Mouse (Mus musculus) stomach, embryonic 15.5 days (tissue): ENCODE results near the gene Cfap73. TPM values are rescaled to one million over a fixed set of nuclear protein-coding genes. Genes with fewer than 3 reads are reported as not detected.

Experiments used
- ATAC-seq: fragments of 200-750 bp; cut with Nextera tagmentation; 2 replicates; pipeline ENCODE4 v1.8.0; 2017; ENCODE audit warnings: low read depth, moderate number of reproducible peaks, moderate TSS enrichment; ENCODE audit not compliant: insufficient read depth, low FRiP score
- H3K27ac ChIP-seq: fragments of 300-500 bp; sonication (generic); 2 replicates; pipeline ENCODE4 v1.5.1; 2015; ENCODE audit warnings: mild to moderate bottlenecking, inconsistent platforms
- H3K27me3 ChIP-seq: fragments of 300-500 bp; sonication (generic); replicated peaks from 2 replicates; pipeline ENCODE4 v1.6.1; 2015; ENCODE audit warnings: inconsistent platforms
- H3K36me3 ChIP-seq: fragments of 300-500 bp; sonication (generic); 2 replicates; pipeline ENCODE4 v1.6.1; 2015; ENCODE audit warnings: inconsistent platforms
- H3K4me1 ChIP-seq: fragments of 300-500 bp; sonication (generic); 2 replicates; pipeline ENCODE4 v1.6.1; 2015; ENCODE audit warnings: inconsistent platforms
- H3K4me2 ChIP-seq: fragments of 300-500 bp; sonication (generic); 2 replicates; pipeline ENCODE4 v1.6.1; 2015; ENCODE audit warnings: mild to moderate bottlenecking, inconsistent platforms
- H3K4me3 ChIP-seq: fragments of 300-500 bp; sonication (generic); replicated peaks from 2 replicates; pipeline ENCODE4 v1.5.1; 2015; ENCODE audit warnings: inconsistent platforms
- H3K9ac ChIP-seq: fragments of 300-500 bp; sonication (generic); 2 replicates; pipeline ENCODE4 v1.6.1; 2015; ENCODE audit warnings: inconsistent platforms
- H3K9me3 ChIP-seq: fragments of 300-500 bp; sonication (generic); 2 replicates; pipeline ENCODE4 v1.6.1; 2016; ENCODE audit warnings: inconsistent platforms
- WGBS: fragments of 180-500 bp; shearing (Covaris S2); methylation state at CpG from one replicate; pipeline ENCODE4 v1.1.7; 2015; 5-methylcytosine and 5-hydroxymethylcytosine counted together
- polyA plus RNA-seq: library from polyadenylated mRNA; unstranded; fragments of >200 nt; fragmentation: Nextera tagmentation; extraction: Ambion mirVana; gene quantifications from 2 replicates; pipeline ENCODE4 v1.2.1, GENCODE M21; 2015

Gene Cfap73
- polyA plus RNA-seq, 1 experiment from 2014 or later = not detected

GRCm38 (mm10) chr5:120644227-120644626, 10.2 kb upstream of the Cfap73 start:
- ATAC-seq = no peak
- H3K27me3 ChIP-seq = peaks cover 16% of the 10 kb centered on the region
- 62% methylated on average over 3 of the region's 3 CpGs for WGBS
- H3K4me1 ChIP-seq = peaks cover 10% of the 10 kb centered on the region
- H3K27ac ChIP-seq = no peak overlapping the region
- no peak overlapping the region for H3K9ac ChIP-seq
- no peak overlapping the region for H3K4me2 ChIP-seq
- H3K9me3 ChIP-seq = no peaks in the 10 kb centered on the region
- no peaks in the 10 kb centered on the region for H3K36me3 ChIP-seq
- H3K4me3 ChIP-seq = no peak overlapping the region

- 62% methylated on average over 14 of the region's 14 CpGs for WGBS
- Histone ChIP-seq H3K4me3 (no peak overlapping the region), H3K4me2 (no peak overlapping the region), H3K9me3 (no peaks in the 10 kb centered on the region), H3K4me1 (peaks cover 3% of the 10 kb centered on the region), H3K9ac (no peak overlapping the region), H3K36me3 (no peaks in the 10 kb centered on the region), H3K27ac (no peak overlapping the region), H3K27me3 (peaks cover 9% of the 10 kb centered on the region; the same call in 1 of the 2 replicates)
- no peak for ATAC-seq
These were observed 9.5 kb upstream of the Cfap73 start for GRCm38 (mm10) chr5:120643365-120644085.

GRCm38 (mm10) chr5:120640094-120640493, 6.1 kb upstream of the Cfap73 start:
- 88% methylated on average over 7 of the region's 7 CpGs for WGBS

GRCm38 (mm10) chr5:120635633-120636032, 1.6 kb upstream of the Cfap73 start:
- Histone ChIP-seq H3K4me1 (no peaks in the 10 kb centered on the region), H3K9me3 (no peaks in the 10 kb centered on the region), H3K36me3 (no peaks in the 10 kb centered on the region), H3K4me2 (no peak overlapping the region), H3K27me3 (no peaks in the 10 kb centered on the region), H3K9ac (no peak overlapping the region), H3K27ac (no peak overlapping the region), H3K4me3 (no peak overlapping the region)
- 77% methylated on average over 5 of the region's 5 CpGs for WGBS
- ATAC-seq = no peak

More at GRCm38 (mm10) chr5:120640094-120640493, 6.1 kb upstream of the Cfap73 start:
- no peaks in the 10 kb centered on the region for H3K4me1 ChIP-seq
- no peak overlapping the region for H3K9ac ChIP-seq
- H3K4me2 ChIP-seq = no peak overlapping the region
- no peak for ATAC-seq
- H3K27me3 ChIP-seq = no peaks in the 10 kb centered on the region
- H3K36me3 ChIP-seq = no peaks in the 10 kb centered on the region
- no peaks in the 10 kb centered on the region for H3K9me3 ChIP-seq
- H3K4me3 ChIP-seq = no peak overlapping the region
- no peak overlapping the region for H3K27ac ChIP-seq

- Histone ChIP-seq H3K9ac (no peak overlapping the region), H3K9me3 (no peaks in the 10 kb centered on the region), H3K27me3 (no peaks in the 10 kb centered on the region), H3K4me1 (no peaks in the 10 kb centered on the region), H3K4me2 (no peak overlapping the region), H3K36me3 (no peaks in the 10 kb centered on the region), H3K4me3 (no peak overlapping the region), H3K27ac (no peak overlapping the region)
- 31% methylated on average over 5 of the region's 5 CpGs for WGBS
- no peak for ATAC-seq
These were observed 825 bp upstream of the Cfap73 start for GRCm38 (mm10) chr5:120634860-120635259.

GRCm38 (mm10) chr5:120631892-120632291, 2.1 kb downstream of the Cfap73 start:
- peaks cover 8% of the 10 kb centered on the region for H3K36me3 ChIP-seq
- H3K4me2 ChIP-seq = no peak overlapping the region
- no peak overlapping the region for H3K9ac ChIP-seq
- 84% methylated on average over 5 of the region's 5 CpGs for WGBS
- no peaks in the 10 kb centered on the region for H3K4me1 ChIP-seq
- H3K27ac ChIP-seq = no peak overlapping the region
- no peak for ATAC-seq
- no peaks in the 10 kb centered on the region for H3K9me3 ChIP-seq
- H3K27me3 ChIP-seq = no peaks in the 10 kb centered on the region
- H3K4me3 ChIP-seq = no peak overlapping the region

- Histone ChIP-seq H3K4me2 (peak overlapping the region; percentile 11), H3K27me3 (no peaks in the 10 kb centered on the region), H3K9ac (no peak overlapping the region), H3K4me3 (no peak overlapping the region), H3K27ac (no peak overlapping the region), H3K36me3 (peaks cover 13% of the 10 kb centered on the region), H3K4me1 (no peaks in the 10 kb centered on the region), H3K9me3 (no peaks in the 10 kb centered on the region)
- 7% methylated on average over 29 of the region's 29 CpGs for WGBS
- ATAC-seq = no peak
These were observed 2.9 kb downstream of the Cfap73 start for GRCm38 (mm10) chr5:120631128-120631527.

GRCm38 (mm10) chr5:120628624-120629023, 5.4 kb downstream of the Cfap73 start:
- H3K27ac ChIP-seq = no peak overlapping the region
- 59% methylated on average over 7 of the region's 7 CpGs for WGBS
- no peaks in the 10 kb centered on the region for H3K27me3 ChIP-seq
- no peak overlapping the region for H3K4me2 ChIP-seq
- no peaks in the 10 kb centered on the region for H3K9me3 ChIP-seq
- peaks cover 35% of the 10 kb centered on the region for H3K36me3 ChIP-seq
- no peak for ATAC-seq
- no peak overlapping the region for H3K9ac ChIP-seq
- H3K4me1 ChIP-seq = no peaks in the 10 kb centered on the region
- no peak overlapping the region for H3K4me3 ChIP-seq

GRCm38 (mm10) chr5:120627515-120628300, 6.3 kb downstream of the Cfap73 start:
- Histone ChIP-seq H3K4me1 (no peaks in the 10 kb centered on the region), H3K4me3 (no peak overlapping the region), H3K36me3 (peaks cover 43% of the 10 kb centered on the region), H3K4me2 (no peak overlapping the region), H3K9me3 (no peaks in the 10 kb centered on the region), H3K27me3 (no peaks in the 10 kb centered on the region), H3K27ac (no peak overlapping the region), H3K9ac (no peak overlapping the region)
- no peak for ATAC-seq
- WGBS = 93% methylated on average over 15 of the region's 15 CpGs

GRCm38 (mm10) chr5:120626399-120626798, 7.6 kb downstream of the Cfap73 start:
- peak; percentile 29; the same call in 1 of the 2 replicates for ATAC-seq
- H3K27ac ChIP-seq = no peak overlapping the region
- no peaks in the 10 kb centered on the region for H3K4me1 ChIP-seq
- 39% methylated on average over 19 of the region's 19 CpGs for WGBS
- H3K27me3 ChIP-seq = no peaks in the 10 kb centered on the region
- no peaks in the 10 kb centered on the region for H3K9me3 ChIP-seq
- H3K36me3 ChIP-seq = peaks cover 56% of the 10 kb centered on the region
- H3K4me2 ChIP-seq = no peak overlapping the region
- no peak overlapping the region for H3K4me3 ChIP-seq
- H3K9ac ChIP-seq = no peak overlapping the region

GRCm38 (mm10) chr5:120624427-120624826, 9.6 kb downstream of the Cfap73 start:
- peaks cover 76% of the 10 kb centered on the region for H3K36me3 ChIP-seq
- WGBS = 93% methylated on average over 10 of the region's 10 CpGs

GRCm38 (mm10) chr5:120622198-120622851, 11.7 kb downstream of the Cfap73 start:
- no peak for ATAC-seq
- no peaks in the 10 kb centered on the region for H3K9me3 ChIP-seq
- H3K4me3 ChIP-seq = no peak overlapping the region
- H3K36me3 ChIP-seq = peaks cover 90% of the 10 kb centered on the region
- H3K4me2 ChIP-seq = no peak overlapping the region
- WGBS = 80% methylated on average over 5 of the region's 5 CpGs
- no peak overlapping the region for H3K9ac ChIP-seq
- no peaks in the 10 kb centered on the region for H3K4me1 ChIP-seq
- H3K27me3 ChIP-seq = no peaks in the 10 kb centered on the region
- H3K27ac ChIP-seq = no peak overlapping the region

More at GRCm38 (mm10) chr5:120624427-120624826, 9.6 kb downstream of the Cfap73 start:
- H3K4me3 ChIP-seq = no peak overlapping the region
- ATAC-seq = no peak
- H3K27me3 ChIP-seq = no peaks in the 10 kb centered on the region
- no peaks in the 10 kb centered on the region for H3K9me3 ChIP-seq
- no peak overlapping the region for H3K4me2 ChIP-seq
- H3K4me1 ChIP-seq = no peaks in the 10 kb centered on the region
- H3K9ac ChIP-seq = no peak overlapping the region
- no peak overlapping the region for H3K27ac ChIP-seq
